Mouse (Mus musculus) erythroblast, embryonic 14.5 days (primary cell): Measurements from ENCODE around the gene Hdhd5. TPM values are rescaled to one million over a fixed set of nuclear protein-coding genes. Genes with fewer than 3 reads are reported as not detected.

Experiments
- H3K27me3 ChIP-seq: 2 replicates; pipeline ENCODE4 v1.6.1; 2012; ENCODE audit warnings: inconsistent platforms; ENCODE audit not compliant: control insufficient read depth
- H3K36me3 ChIP-seq: 2 replicates; pipeline ENCODE4 v1.6.1; 2012; ENCODE audit warnings: mild to moderate bottlenecking, inconsistent platforms; ENCODE audit not compliant: control insufficient read depth
- H3K4me1 ChIP-seq: 2 replicates; pipeline ENCODE4 v1.6.1; 2012; ENCODE audit warnings: inconsistent platforms; ENCODE audit not compliant: control insufficient read depth
- H3K4me3 ChIP-seq: replicated peaks from 2 replicates; pipeline ENCODE3; 2012; ENCODE audit warnings: moderate library complexity, mild to moderate bottlenecking, inconsistent platforms
- H3K9me3 ChIP-seq: 2 replicates; pipeline ENCODE4 v1.6.1; 2012; ENCODE audit warnings: low read length, inconsistent platforms, mixed read lengths; ENCODE audit not compliant: control insufficient read depth
- GATA1 ChIP-seq: IDR thresholded peaks from 2 replicates; pipeline ENCODE4 v1.6.1; 2012; ENCODE audit warnings: low read length, inconsistent platforms, mixed read lengths
- TAL1 ChIP-seq: IDR thresholded peaks from 3 replicates; pipeline ENCODE4 v1.6.1; 2012; ENCODE audit warnings: low read length, inconsistent platforms, mixed read lengths
- polyA plus RNA-seq: library from polyadenylated mRNA; stranded (reverse); fragments of >175 nt; gene quantifications from 2 replicates; pipeline ENCODE4 v1.2.3, GENCODE M21; 2012

The Hdhd5 gene
- polyA plus RNA-seq, 1 experiment: 0.78 TPM

DNA sequence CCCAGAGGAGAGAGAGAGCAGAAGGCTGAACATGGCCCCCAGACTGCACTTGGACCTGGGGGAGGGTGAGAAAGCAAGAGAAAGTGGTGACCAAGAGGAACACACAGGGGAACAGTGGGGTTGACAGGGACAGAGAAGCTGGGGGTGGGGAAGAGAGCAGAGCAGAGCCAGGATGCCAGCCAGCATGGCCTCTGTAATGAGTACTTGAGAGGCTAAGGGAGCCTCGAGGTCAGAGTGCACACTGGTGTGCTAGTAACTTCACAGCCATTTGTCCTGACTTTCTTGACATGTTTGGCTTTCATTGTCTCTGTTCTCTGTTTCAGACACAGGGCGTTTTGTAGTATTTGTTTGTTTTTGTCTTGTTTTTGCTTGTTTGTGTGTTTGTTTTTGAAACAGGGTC is 10.3 kb upstream of the Hdhd5 start:
- no peak for TF ChIP-seq GATA1
- Histone ChIP-seq H3K4me1 (peaks cover 15% of the 10 kb centered on the region), H3K27me3 (no peaks in the 10 kb centered on the region), H3K36me3 (no peaks in the 10 kb centered on the region), H3K9me3 (peaks cover 3% of the 10 kb centered on the region; the same call in 1 of the 2 replicates), H3K4me3 (no peak overlapping the region)

DNA sequence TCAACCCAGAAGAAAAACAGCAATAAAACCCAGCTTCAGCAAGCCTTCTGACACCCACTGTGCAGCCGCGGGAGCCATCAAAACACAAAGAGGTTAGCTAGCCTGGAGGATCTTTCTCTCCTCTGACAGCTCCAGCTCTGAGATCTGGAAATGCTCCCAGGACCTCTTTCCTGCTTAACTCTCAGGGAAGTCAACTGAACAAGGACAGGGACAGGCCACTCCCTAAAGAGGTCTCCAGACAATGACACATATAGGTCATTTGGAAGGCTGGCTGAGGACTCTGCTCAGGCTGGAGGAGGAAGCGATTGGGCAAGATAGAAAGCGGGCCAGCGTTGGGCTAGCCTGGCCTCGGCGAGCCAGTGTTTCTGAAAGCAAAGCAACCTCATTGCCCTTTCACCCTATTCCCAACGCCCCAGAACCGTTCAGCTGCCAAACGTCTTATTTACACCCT is 8.7 kb upstream of the Hdhd5 start:
- H3K27me3 ChIP-seq: no peaks in the 10 kb centered on the region
- H3K4me1 ChIP-seq: peaks cover 15% of the 10 kb centered on the region
- TF ChIP-seq GATA1 (no peak), TAL1 (no peak)
- no peak overlapping the region for H3K4me3 ChIP-seq
- H3K36me3 ChIP-seq: no peaks in the 10 kb centered on the region
- H3K9me3 ChIP-seq: 0 out of 2 replicates have a peak, but pooled peaks cover 2% of the 10 kb centered on the region

DNA sequence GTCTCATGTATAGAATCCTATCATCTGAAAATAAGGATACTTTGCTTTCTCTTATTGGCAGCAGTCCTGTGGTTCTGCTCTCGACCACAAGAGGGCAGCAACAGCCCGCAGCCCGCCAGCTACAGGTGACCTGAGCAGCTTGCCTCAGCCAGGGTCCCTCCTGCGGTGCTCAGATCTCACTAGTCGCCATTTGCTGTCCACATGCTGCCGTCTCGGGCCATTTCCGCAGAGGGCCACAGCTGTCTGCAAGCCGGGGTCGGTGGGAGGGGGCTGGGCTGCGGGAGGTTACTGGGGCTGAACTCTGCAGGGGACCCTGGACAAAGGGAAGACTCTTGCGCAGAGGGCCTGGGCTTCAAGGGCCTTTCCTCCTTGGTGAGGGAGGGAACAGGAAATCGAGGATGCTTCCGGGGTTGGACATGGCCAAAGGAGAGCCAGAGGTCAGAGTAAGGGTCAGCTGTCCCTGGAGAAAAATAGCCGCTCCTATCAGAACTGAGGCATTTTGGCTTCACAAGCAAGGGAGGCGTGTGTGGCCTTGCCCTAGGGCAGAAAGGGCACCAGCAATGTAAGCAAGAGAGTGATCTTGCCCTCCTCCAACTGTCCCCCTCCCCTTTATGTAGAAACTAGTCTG is 8.1 kb upstream of the Hdhd5 start:
- peaks cover 15% of the 10 kb centered on the region for H3K4me1 ChIP-seq
- peak overlapping the region; percentile 38 for H3K4me3 ChIP-seq
- no peaks in the 10 kb centered on the region for H3K27me3 ChIP-seq
- TF ChIP-seq TAL1 (no peak), GATA1 (no peak)
- H3K9me3 ChIP-seq: no peaks in the 10 kb centered on the region
- no peaks in the 10 kb centered on the region for H3K36me3 ChIP-seq

DNA sequence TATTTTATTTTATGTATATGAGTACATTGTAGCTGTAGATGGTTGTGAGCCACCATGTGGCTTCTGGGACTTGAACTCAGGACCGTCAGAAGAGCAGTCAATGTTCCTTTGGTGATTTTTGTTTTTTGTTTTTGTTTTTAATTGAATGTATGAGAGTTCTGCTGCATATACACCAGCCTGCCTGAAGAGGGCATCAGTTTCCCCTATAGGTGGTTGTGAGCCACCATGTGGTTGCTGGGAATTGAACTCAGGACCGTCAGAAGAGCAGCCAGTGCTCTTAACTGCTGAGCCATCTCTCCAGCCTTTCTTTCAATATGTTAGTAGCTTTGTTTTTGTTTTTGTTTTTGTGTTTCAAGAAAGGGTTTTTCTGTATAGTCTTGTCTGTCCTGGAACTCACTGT is 5.2 kb upstream of the Hdhd5 start:
- Histone ChIP-seq H3K36me3 (no peaks in the 10 kb centered on the region), H3K27me3 (no peaks in the 10 kb centered on the region), H3K4me1 (peaks cover 27% of the 10 kb centered on the region), H3K4me3 (no peak overlapping the region), H3K9me3 (no peaks in the 10 kb centered on the region)
- TF ChIP-seq GATA1 (no peak), TAL1 (no peak)

DNA sequence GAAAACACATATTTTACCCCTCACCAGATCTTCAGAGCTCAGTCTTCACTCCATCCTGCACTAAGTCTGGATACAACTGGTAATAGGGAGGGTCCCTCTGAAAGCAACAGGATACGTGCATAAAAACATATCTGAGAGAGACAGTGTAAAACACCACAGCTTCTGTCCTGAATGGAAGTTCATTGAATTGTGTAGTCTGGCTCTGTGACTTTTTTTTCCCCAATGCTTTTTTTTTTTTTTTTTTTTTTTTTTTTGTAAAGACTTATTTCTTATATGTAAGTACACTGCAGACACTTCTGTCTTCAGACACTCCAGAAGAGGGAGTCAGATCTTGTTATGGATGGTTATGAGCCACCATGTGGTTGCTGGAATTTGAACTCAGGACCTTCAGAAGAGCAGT is 1.5 kb upstream of the Hdhd5 start:
- H3K9me3 ChIP-seq: no peaks in the 10 kb centered on the region
- H3K36me3 ChIP-seq: peaks cover 7% of the 10 kb centered on the region
- no peaks in the 10 kb centered on the region for H3K27me3 ChIP-seq
- peaks cover 46% of the 10 kb centered on the region for H3K4me1 ChIP-seq
- no peak overlapping the region for H3K4me3 ChIP-seq
- no peak for TF ChIP-seq GATA1
- no peak for TF ChIP-seq TAL1

DNA sequence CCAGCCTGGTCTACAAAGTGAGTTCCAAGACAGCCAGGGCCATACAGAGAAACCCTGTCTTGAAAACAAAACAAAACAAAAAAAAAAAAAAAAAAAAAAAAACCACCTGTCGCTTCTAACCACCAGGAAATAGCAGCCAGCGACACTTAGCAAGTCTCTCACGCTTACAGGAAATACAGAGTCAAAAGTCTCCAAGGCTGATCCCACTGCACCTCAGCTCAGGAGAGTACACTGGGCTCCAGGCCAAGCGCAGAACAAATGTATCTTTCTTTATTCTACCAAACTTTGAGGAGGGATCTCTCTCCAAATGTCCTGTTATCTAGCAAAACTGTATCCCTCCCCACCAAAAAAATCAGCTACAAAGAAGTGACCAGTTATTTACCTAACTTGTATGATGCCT is 2.0 kb downstream of the Hdhd5 start:
- no peaks in the 10 kb centered on the region for H3K27me3 ChIP-seq
- no peak overlapping the region for H3K4me3 ChIP-seq
- no peak for TF ChIP-seq TAL1
- TF ChIP-seq GATA1: no peak
- H3K4me1 ChIP-seq: peaks cover 60% of the 10 kb centered on the region
- H3K9me3 ChIP-seq: no peaks in the 10 kb centered on the region
- H3K36me3 ChIP-seq: peaks cover 21% of the 10 kb centered on the region

DNA sequence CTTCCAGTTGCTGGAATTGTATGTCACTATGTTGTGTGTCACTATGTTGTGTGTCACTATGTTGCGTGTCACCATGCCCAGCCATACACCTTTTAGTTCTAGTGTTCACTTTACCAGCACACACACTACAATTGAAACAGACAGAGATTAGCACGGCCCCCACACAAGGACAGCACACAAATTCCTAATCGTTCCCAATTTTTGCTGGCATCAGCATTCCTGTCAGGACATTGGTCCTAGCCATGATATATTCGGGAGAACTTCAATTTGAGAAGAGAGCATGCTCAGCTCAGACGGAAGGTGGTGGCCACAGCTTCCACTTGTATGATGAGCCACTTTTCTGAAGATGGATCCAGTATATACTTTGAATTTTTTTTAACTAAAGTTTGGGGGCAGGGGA is 6.3 kb downstream of the Hdhd5 start:
- Histone ChIP-seq H3K4me3 (no peak overlapping the region), H3K36me3 (peaks cover 62% of the 10 kb centered on the region), H3K4me1 (peaks cover 34% of the 10 kb centered on the region), H3K27me3 (no peaks in the 10 kb centered on the region), H3K9me3 (no peaks in the 10 kb centered on the region)
- no peak for TF ChIP-seq TAL1
- TF ChIP-seq GATA1: no peak

DNA sequence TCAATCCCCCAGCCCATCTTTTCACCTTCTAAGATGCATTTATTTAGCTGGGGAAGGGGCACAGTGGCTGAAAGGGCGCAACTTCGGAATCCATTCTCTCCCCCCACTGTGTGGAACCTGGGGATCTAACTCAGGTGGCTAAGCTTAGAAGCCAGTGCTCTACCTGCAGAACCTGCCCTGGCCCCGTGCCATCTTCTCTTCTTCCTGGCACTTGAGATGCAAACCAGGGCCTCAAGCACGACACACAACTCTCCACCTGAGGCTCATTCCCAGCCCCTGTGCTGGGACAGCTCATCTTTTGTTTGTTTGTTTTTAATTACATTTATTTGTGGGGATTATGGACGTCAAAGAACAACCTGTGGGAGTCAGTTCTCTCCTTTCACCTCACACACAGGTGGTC is 11.5 kb downstream of the Hdhd5 start:
- H3K4me1 ChIP-seq: peaks cover 48% of the 10 kb centered on the region
- no peaks in the 10 kb centered on the region for H3K27me3 ChIP-seq
- TF ChIP-seq GATA1 (no peak), TAL1 (no peak)
- H3K4me3 ChIP-seq: no peak overlapping the region
- no peaks in the 10 kb centered on the region for H3K9me3 ChIP-seq
- H3K36me3 ChIP-seq: peaks cover 84% of the 10 kb centered on the region

DNA sequence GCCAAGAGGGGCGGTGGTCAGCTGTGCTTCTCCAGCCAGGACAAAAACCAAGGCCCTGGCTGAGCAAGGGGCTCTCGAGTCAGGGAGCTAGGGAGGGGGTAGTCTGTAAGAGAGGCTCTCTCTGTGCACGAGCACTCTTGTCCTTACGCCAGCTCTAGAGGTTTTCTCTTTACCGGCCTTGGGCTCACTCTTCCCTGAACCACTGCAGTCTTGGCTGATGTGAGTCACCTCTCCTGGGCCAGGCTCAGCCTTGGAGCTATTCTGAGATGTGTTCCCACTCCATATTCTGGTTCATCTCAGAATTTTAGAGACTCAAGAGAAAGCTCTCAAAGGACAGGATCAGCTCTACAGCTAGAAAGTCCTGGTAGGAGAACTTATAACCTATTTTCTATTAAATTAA is 13.8 kb downstream of the Hdhd5 start:
- H3K36me3 ChIP-seq: peaks cover 88% of the 10 kb centered on the region
- no peaks in the 10 kb centered on the region for H3K9me3 ChIP-seq
- no peak overlapping the region for H3K4me3 ChIP-seq
- H3K27me3 ChIP-seq: no peaks in the 10 kb centered on the region
- TF ChIP-seq GATA1: no peak
- no peak for TF ChIP-seq TAL1
- H3K4me1 ChIP-seq: peaks cover 61% of the 10 kb centered on the region

DNA sequence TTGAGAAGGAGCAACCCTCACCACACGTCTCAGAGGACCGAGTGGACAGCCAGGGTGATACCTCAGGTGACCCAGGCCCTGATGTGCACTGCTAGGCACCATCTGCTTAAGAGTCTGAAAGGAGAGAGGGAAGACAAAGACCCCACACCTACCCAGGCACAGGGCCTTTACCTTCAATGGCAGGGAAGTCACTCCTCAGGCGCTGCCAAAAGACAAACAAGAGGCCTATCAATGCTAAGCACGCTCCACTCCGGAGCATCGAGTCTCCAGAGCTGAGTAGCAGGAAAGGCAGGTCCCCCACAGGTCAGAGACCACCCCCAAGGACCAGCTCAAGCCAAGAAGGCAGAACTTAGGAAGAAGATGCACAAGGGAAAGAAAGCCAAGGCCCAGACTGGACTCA is 14.2 kb downstream of the Hdhd5 start:
- no peaks in the 10 kb centered on the region for H3K27me3 ChIP-seq
- H3K9me3 ChIP-seq: no peaks in the 10 kb centered on the region
- H3K4me1 ChIP-seq: peaks cover 61% of the 10 kb centered on the region
- peak overlapping the region; percentile 21 for H3K4me3 ChIP-seq
- H3K36me3 ChIP-seq: peaks cover 85% of the 10 kb centered on the region
- no peak for TF ChIP-seq TAL1
- no peak for TF ChIP-seq GATA1
